Mouse (Mus musculus): ENCODE results near the gene Ncor1. TPM values are rescaled to one million over a fixed set of nuclear protein-coding genes. Genes with fewer than 3 reads are reported as not detected.
A peak's percentile ranks its signal among the peaks of the same experiment; 100 is the strongest.
"Not testable (repeated sequence)": the region's sequence is repeated elsewhere in the genome, so short reads cannot be mapped to it uniquely, and the experiment has no call there.

Ncor1 gene
- total RNA-seq, 2 experiments from 2014 or later = 300 to 303 TPM

DNA sequence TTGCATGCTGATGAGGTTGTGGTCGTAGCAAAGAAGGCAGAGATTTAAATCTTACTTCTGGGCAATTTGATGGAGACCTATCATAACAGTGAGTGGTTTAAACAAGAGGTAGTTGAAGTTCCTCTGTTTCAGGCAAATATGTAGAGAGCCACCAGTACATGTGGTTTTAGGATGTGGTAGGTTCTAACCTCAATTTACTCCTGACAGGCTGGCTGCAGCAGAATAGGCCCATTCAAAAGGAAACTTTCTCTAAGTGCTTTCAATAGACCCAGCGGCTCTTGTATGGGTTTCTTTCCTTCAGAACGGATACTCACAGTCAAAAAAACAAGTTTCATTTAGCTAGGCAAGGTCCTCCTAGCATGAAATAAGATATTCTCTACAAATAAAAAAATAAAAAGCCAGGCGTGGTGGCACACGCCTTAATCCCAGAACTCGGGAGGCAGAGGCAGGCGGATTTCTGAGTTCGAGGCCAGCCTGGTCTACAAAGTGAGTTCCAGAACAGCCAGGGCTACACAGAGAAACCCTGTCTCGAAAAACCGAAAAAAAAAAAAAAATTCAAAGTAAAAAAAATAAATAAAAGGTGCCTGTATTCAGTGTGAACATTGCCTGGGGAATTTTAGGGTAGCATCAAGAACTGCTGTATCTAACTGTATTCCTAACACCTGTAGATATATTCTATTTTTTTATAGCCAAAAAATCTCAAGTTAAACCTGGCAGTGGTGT lies 70.6 kb downstream of the Ncor1 start:
- Histone ChIP-seq H3K4me3 (no peak overlapping the region), H3K27ac (no peak overlapping the region)
- no peak for DNase-seq (ENCODE audit: low spot score in 2 of 2)
- TF ChIP-seq CTCF (conservative IDR thresholded peaks at IDR 0.05) = no peak

DNA sequence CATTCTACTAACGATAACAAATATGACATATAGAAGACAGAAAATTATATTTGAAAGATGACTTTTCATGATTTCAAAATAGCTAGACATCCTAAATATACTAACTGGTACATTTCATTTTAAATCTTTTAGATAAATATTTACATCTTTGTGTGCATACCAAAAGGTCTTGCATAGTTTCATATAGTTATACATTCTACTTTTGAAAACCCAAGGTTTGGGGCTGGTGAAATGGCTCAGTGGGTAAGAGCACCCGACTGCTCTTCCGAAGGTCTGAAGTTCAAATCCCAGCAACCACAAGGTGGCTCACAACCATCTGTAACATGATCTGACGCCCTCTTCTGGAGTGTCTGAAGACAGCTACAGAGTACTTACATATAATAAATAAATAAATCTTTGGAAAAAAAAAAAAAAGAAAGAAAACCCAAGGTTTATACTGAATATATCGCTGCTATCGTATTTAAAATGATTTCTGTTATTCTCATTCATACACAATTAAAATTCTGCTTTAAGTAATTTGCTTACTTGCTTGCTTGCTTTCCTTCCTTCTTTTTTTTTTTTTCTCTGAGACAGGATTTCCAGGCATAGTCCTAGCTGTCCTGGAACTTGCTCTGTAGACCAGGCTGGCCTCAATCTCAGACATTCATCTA lies 81.0 kb downstream of the Ncor1 start:
- not testable (repeated sequence) for H3K27ac ChIP-seq; H3K4me3 ChIP-seq; DNase-seq (ENCODE audit: low spot score in 2 of 2)
- peak; percentile 51 for TF ChIP-seq CTCF (conservative IDR thresholded peaks at IDR 0.05)

DNA sequence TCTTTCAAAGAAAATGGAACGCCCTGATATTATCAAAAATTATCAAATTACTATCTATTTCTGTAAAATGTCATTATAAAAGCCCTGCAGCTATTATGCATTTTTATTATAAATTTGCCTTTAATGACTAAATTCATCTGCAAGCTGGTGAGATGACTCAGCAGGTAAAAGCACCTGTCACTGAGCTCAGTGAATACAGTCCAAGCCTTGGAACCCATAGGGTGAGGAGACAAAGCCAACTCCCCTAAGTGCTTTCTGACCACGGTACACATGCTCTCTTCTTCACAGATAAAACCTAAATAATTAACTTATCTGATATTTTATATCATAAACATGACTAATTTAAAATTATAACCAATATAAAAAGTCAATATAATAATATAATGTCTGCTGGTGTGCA lies 86.6 kb downstream of the Ncor1 start:
- DNase-seq (ENCODE audit: low spot score in 2 of 2) = no peak
- Histone ChIP-seq H3K4me3 (no peak overlapping the region), H3K27ac (no peak overlapping the region)
- TF ChIP-seq CTCF (conservative IDR thresholded peaks at IDR 0.05) = no peak

DNA sequence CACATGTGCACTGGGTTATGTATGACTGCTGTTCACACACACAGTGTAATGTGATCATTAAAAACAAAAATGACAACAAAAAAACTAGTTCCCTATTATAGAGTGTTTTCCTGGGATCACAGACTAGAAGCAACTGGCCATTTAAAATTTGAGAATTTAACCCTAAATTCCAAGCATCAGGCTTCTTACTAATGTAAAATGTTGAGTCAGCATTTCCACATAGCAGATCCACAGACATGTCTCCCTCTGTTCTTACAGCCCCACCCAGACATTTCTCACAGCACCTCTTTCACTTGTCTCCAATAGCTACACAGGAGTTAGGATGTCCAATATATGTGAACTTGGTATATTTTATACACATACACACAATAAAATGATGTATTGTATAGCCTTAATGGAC lies 88.4 kb downstream of the Ncor1 start:
- no peak for TF ChIP-seq CTCF (conservative IDR thresholded peaks at IDR 0.05)
- no peak overlapping the region for H3K27ac ChIP-seq
- no peak for DNase-seq (ENCODE audit: low spot score in 2 of 2)
- no peak overlapping the region for H3K4me3 ChIP-seq

DNA sequence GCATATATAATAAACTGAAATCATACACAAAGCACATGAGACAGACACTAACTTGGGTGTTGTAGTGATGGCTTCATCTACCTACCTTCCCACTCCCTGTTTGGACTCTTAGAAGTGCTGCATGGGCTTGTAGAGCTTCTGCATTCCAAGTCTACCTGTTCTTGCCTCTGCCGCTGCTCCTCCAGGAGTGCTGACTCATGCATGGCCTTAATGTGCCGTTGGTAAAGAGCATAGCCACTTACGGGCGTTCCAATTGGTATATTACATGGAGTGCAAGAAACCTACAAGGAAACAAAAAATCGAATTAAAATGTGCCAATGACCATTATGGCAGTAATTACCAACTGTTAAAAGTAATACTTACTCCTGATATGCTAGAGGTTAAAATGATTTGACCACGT lies 91.5 kb downstream of the Ncor1 start:
- Histone ChIP-seq H3K27ac (no peak overlapping the region), H3K4me3 (no peak overlapping the region)
- no peak for TF ChIP-seq CTCF (conservative IDR thresholded peaks at IDR 0.05)
- no peak for DNase-seq (ENCODE audit: low spot score in 2 of 2)

DNA sequence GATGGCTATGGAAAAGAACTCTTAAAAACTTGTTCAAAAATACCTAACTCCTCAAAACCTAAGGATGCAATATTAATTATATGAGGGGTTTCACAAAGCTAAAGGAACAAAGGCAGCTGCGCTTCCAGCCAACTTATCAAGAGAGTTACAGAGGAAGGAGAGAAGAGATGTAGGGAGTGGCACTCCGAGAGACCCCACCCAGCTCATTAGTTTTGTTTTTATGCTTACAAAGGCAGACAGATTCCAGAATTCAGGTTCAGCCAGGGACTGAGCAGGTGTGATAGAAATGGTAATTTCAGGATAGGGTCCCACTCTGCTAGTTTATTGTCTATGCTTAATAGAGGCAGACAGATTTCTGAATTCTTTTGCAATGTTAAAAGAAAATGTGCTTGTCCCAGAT lies 103.1 kb downstream of the Ncor1 start:
- no peak for DNase-seq (ENCODE audit: low spot score in 2 of 2)
- H3K27ac ChIP-seq = no peak overlapping the region
- TF ChIP-seq CTCF (conservative IDR thresholded peaks at IDR 0.05) = no peak
- no peak overlapping the region for H3K4me3 ChIP-seq

DNA sequence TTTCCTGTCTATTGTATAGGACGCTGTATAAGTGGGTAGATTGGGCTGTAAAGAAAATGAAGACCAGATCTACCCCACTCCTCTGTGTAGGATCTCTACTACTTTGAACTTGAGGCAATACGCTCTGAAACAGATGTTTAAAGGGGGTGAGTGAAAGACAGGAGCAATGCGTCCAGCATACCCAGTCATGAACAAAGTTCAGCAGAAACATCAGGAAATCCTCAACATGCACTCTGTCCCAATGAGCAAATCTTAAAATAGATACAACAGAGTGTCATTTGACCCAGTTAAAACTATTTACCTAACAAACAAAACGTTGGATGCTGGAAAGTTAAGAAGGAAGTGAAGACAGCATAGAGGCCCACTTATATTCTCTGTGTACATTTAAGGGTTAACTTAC lies 106.4 kb downstream of the Ncor1 start:
- no peak for DNase-seq (ENCODE audit: low spot score in 2 of 2)
- Histone ChIP-seq H3K4me3 (no peak overlapping the region), H3K27ac (no peak overlapping the region)
- no peak for TF ChIP-seq CTCF (conservative IDR thresholded peaks at IDR 0.05)

DNA sequence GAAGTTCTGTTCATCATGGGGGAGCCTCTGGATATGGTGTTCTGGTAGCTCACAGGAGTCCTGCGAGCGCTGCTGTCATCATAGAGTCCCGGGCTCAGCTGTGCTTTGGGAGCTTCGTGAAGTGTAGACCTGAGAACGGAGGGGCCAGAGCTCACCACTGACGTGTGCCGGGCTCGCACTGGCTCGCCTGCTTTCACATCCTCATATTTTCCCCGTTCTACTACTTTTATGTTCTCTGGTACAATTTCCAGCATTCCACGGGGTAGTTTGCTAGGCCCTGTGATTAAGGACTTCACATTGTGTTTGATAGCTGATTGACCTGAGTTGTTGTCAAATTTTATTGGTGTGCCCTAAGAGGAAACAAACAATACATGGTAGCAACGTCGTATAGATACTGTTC lies 115.3 kb downstream of the Ncor1 start:
- no peak overlapping the region for H3K27ac ChIP-seq
- no peak for DNase-seq (ENCODE audit: low spot score in 2 of 2)
- no peak overlapping the region for H3K4me3 ChIP-seq
- TF ChIP-seq CTCF (conservative IDR thresholded peaks at IDR 0.05) = no peak

DNA sequence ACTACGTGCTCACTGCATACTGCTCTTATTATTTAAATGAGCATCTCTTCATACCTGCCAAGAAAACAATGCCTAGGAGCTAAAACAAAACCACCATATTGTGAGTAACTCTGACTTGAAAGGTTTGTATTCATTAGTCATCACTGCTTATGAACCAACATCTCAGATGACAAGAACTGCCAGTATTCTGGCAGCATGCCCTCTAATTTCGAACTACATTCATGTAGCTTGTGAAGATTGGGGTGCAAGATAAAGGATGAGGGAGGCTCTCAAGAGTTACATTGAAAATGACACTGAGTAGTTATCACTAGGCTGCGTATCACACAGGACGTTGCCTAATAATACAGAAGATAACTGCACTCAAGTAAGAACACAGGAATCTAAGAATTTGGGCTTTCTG lies 126.1 kb downstream of the Ncor1 start:
- H3K27ac ChIP-seq = peak overlapping the region; percentile 72; the same call in 1 of the 2 replicates
- no peak for TF ChIP-seq CTCF (conservative IDR thresholded peaks at IDR 0.05)
- no peak overlapping the region for H3K4me3 ChIP-seq
- DNase-seq (ENCODE audit: low spot score in 2 of 2) = no peak

DNA sequence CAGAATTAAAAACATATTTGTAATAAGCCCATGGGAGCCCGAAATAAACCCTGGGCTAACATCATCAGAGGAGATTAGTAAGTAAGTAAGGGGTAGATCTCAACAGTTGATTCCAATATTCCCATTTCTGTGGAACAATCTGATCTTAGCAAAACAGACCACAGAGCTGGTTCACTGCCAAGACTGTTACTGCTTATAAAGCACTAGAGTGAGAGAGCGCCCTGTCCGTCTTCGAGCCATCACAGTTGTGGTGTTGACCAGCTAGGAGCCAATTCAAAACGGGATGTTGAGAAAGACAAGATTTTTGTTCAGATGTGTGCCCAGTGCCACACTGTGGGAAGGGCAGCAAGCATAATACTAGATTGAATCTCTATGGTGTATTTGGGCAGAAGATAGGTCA lies 127.2 kb downstream of the Ncor1 start:
- no peak for TF ChIP-seq CTCF (conservative IDR thresholded peaks at IDR 0.05)
- no peak for DNase-seq (ENCODE audit: low spot score in 2 of 2)

DNA sequence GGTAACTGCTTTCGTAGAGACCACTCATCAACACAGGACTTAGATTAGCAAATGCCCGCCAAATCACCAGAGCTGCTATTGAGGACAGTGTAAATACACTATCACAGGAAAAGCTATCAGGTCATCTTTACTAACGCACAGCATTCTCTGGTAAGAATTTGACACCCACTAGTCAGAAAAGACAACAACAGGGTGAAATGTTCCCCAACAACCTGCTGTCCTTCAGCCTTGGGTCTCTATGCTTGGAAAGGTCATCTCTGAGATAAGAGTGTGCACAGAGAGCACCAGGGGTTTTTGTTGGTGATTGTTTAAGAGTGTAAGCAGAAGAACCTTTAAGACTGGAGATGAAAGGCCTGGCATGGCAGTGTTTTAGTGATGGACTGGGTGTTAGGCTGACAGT lies 134.7 kb downstream of the Ncor1 start:
- no peak for TF ChIP-seq CTCF (conservative IDR thresholded peaks at IDR 0.05)
- no peak for DNase-seq (ENCODE audit: low spot score in 2 of 2)
- no peak overlapping the region for H3K4me3 ChIP-seq
- H3K27ac ChIP-seq = 0 out of 2 replicates have a peak overlapping the region, but pooled peaks have one; percentile 5

More for the DNA sequence above, 127.2 kb downstream of the Ncor1 start:
- no peak overlapping the region for H3K4me3 ChIP-seq
- H3K27ac ChIP-seq = peak overlapping the region; percentile 72

DNA sequence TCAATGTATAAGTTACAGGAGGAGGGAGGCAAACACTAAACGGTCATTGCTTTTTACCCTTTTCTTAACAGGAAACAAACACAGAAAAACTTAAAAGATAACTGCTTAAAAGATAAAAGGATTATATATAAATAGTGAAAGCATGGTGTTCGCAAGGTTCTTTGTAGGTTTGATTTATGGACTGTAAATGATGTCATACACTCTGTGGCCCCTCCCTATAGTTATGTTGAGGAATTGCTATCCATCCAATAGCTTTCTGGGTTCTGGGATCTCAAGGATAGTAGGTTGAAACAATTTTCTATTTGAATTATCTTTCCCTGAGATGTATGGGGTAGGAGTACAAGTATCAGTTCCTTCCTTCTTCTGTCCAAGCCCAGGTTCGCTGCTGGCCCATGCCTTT lies 138.2 kb downstream of the Ncor1 start:
- no peak for DNase-seq (ENCODE audit: low spot score in 2 of 2)
- no peak overlapping the region for H3K4me3 ChIP-seq
- H3K27ac ChIP-seq = no peak overlapping the region; the same call in 1 of the 2 replicates
- TF ChIP-seq CTCF (conservative IDR thresholded peaks at IDR 0.05) = no peak

DNA sequence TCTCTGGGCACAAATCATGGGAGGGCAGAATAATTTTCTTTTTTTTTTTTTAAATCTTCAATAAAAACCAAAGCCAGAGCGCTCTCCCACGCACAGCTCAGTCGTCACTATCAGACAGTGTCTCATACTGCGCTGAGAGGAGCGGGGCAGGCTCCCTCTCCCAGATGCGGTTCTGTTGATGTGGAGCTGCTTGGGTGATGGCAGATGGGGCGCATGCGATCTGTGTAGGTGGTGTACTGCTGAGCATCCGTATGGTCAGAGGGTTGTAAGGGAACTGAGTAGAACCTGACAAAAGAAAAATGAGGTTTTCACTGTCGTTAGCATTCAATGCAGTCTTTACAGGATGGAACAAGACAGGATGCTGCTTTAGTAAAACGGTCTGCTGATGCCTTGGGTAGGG lies 140.6 kb downstream of the Ncor1 start:
- TF ChIP-seq CTCF (conservative IDR thresholded peaks at IDR 0.05) = no peak
- H3K27ac ChIP-seq = peak overlapping the region; percentile 73
- peak; percentile 78 to 90 for DNase-seq (ENCODE audit: low spot score in 2 of 2)

DNA sequence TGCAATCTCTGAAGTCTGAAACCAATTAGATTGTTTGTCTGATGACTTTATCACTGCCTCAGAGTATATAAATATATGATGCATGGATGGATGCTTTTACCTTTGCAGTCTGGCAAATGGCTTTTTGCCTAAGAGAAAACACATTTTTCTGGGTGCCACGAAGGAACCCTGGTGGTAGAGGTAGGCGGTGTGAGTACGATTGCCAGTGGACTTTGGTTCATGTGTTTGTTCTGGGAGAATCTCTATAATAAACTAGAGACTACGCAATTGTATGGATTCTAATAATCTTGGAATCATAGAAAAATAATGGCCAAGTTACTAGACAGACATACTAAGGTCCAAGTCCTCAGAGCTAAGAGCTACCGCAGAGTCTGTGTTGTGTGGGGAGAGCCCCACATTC lies 143.4 kb downstream of the Ncor1 start:
- DNase-seq (ENCODE audit: low spot score in 2 of 2) = no peak
- Histone ChIP-seq H3K27ac (no peak overlapping the region), H3K4me3 (no peak overlapping the region)
- no peak for TF ChIP-seq CTCF (conservative IDR thresholded peaks at IDR 0.05)

More for the DNA sequence above, 140.6 kb downstream of the Ncor1 start:
- no peak overlapping the region for H3K4me3 ChIP-seq

Measured in layer of hippocampus, adult 2 months (tissue).